Mouse (Mus musculus): ENCODE results near the gene Chd1. TPM values are rescaled to one million over a fixed set of nuclear protein-coding genes. Genes with fewer than 3 reads are reported as not detected.

Gene Chd1
- 18.6 TPM for polyA plus RNA-seq (2014; fragmentation: Illumina TruSeq; extraction: RNeasy Lipid Tissue Mini Kit (QIAGEN cat#74804); ENCODE audit: low read depth, low replicate concordance)

DNA sequence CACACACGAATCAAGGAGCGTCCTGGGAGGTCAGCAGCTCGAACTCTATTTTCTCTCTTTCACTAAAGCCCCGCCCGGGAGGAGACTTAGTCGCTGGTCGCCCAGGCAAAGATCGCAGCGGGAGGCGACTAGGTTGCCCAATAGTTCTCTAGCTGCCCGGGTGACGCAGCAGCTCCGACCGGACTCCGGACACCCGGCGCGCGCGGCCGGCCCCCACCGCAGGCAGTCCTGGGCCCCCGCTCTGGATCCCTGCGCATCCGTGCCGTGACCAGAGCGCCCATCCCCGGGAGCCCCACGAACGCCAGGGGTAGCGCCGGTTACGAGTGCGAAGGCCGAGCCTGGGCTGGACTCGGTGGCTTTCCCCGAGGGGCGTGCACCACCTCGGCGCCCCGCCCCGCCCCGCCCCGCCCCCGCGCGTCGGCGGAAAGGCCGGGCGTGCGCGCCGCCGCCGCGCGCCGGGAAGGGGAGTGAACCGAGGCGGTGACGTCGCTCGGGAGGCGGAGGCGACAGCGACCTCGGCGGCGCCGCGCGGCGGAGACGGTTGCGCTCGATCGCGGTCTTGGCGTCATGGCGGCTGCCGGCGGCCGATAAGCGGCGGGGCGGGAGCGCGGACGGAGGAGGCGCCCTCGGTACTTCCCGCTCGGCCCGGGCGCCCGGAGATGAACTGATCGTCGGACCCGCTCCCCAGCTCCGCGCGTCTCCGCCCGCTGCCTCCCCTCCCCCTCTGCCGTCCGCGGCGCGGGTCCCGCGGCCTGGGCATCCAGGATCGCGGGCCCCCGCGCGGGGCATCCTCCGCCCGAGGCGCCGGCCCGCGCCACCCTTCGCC, at the start of gene Chd1:
TSS of gene Chd1 (plus strand) at position 493 of the 826 bp plus-strand sequence.

Other genes starting within 250 kb of the Chd1 start
- gene Psmb1, start 205.2 kb upstream of the Chd1 start, polyA plus RNA-seq (2014; fragmentation: Illumina TruSeq; extraction: RNeasy Lipid Tissue Mini Kit (QIAGEN cat#74804); ENCODE audit: low read depth, low replicate concordance), result 131 TPM
- gene Tbp, start 205.1 kb upstream of the Chd1 start, polyA plus RNA-seq (2014; fragmentation: Illumina TruSeq; extraction: RNeasy Lipid Tissue Mini Kit (QIAGEN cat#74804); ENCODE audit: low read depth, low replicate concordance), result 33.2 TPM
- gene Pdcd2, start 177.7 kb upstream of the Chd1 start, polyA plus RNA-seq (2014; fragmentation: Illumina TruSeq; extraction: RNeasy Lipid Tissue Mini Kit (QIAGEN cat#74804); ENCODE audit: low read depth, low replicate concordance), result 34.9 TPM
- 7.0 TPM for gene Prdm9, start 140.6 kb upstream of the Chd1 start, polyA plus RNA-seq (2014; fragmentation: Illumina TruSeq; extraction: RNeasy Lipid Tissue Mini Kit (QIAGEN cat#74804); ENCODE audit: low read depth, low replicate concordance)
- gene Rgmb, start 126.1 kb downstream of the Chd1 start, polyA plus RNA-seq (2014; fragmentation: Illumina TruSeq; extraction: RNeasy Lipid Tissue Mini Kit (QIAGEN cat#74804); ENCODE audit: low read depth, low replicate concordance), result 1.9 TPM